Comparison of ENCODE assay signal across 8 mouse cellular contexts in the genomic region with DNA sequence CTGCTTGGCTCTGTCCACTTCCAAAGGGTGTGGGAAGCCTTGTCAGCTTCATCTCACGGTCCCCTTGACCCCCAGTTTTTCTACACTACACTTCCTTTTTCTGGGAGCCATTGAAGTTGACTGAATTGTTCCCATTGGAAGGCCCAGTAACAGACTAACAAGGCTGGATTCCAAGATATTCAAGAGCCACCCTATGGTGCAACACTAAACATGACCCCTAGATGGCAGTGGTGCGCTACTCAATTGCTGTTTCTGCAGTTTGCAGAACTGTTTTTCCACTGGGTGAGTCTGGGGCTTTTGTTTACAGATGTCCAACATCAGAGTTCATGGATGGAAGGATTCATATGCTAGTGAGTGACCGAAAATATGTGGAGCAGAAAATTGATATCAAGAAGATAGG.
DNase-seq lines count a peak whose midpoint lies in the region.
"Not testable (repeated sequence)": the region's sequence is repeated elsewhere in the genome, so short reads cannot be mapped to it uniquely, and the experiment has no call there.

No protein-coding gene starts in this region.

- H3K4me1 ChIP-seq in midbrain, embryonic 10.5 days: not testable (repeated sequence)

- intact Hi-C loops in left cerebral cortex, postnatal 14 days (cut with DNase I): not testable (repeated sequence)

- H3K27ac ChIP-seq in midbrain, embryonic 10.5 days (replicated peaks): not testable (repeated sequence)

- not testable (repeated sequence) for H3K27me3 ChIP-seq in midbrain, embryonic 10.5 days (ENCODE audit: low read depth, poor library complexity, severe bottlenecking)

- H3K36me3 ChIP-seq in midbrain, embryonic 10.5 days: not testable (repeated sequence)

- not testable (repeated sequence) for H3K9me3 ChIP-seq in midbrain, embryonic 10.5 days (replicated peaks)

- H3K4me3 ChIP-seq in midbrain, embryonic 10.5 days: not testable (repeated sequence)

- WGBS in midbrain, embryonic 10.5 days: 37% methylated on average over 3 of the region's 3 CpGs

- DNase-seq in R1 (ENCODE audit: low read depth, low spot score): peak; percentile 58
- DNase-seq in cerebellum, postnatal 10 days: peak; percentile 60
- DNase-seq in frontal cortex, postnatal 36 days (ENCODE audit: low spot score in 2 of 2): peak; percentile 61 to 67
- DNase-seq in kidney, adult 11 months: peak; percentile 4
- peak; percentile 55 to 75 for DNase-seq in left cerebral cortex, postnatal 14 days (ENCODE audit: low spot score in 2 of 2)
- peak; percentile 48 for DNase-seq in midbrain, embryonic 10.5 days (ENCODE audit: low spot score)
- peak; percentile 69 for DNase-seq in right cerebral cortex, postnatal 4 days
- peak; percentile 17 for DNase-seq in yolk sac, embryonic 10.5 days (ENCODE audit: low spot score)

Comparison
In these comparisons a context has a peak if more than half of its experiments do, and no peak if none do; other contexts are left out.
1. DNase-seq: peak in every context shown above with its lines; median percentile 69 in right cerebral cortex, postnatal 4 days; 65 in left cerebral cortex, postnatal 14 days; 64 in frontal cortex, postnatal 36 days; 60 in cerebellum, postnatal 10 days; 58 in R1; 48 in midbrain, embryonic 10.5 days; 17 in yolk sac, embryonic 10.5 days; 4 in kidney, adult 11 months.